Mouse (Mus musculus): Measurements from ENCODE around the gene Gm1673. TPM values are rescaled to one million over a fixed set of nuclear protein-coding genes. Genes with fewer than 3 reads are reported as not detected.

Gene Gm1673
- polyA plus RNA-seq, 1 experiment from 2014 or later: 61.2 TPM

DNA sequence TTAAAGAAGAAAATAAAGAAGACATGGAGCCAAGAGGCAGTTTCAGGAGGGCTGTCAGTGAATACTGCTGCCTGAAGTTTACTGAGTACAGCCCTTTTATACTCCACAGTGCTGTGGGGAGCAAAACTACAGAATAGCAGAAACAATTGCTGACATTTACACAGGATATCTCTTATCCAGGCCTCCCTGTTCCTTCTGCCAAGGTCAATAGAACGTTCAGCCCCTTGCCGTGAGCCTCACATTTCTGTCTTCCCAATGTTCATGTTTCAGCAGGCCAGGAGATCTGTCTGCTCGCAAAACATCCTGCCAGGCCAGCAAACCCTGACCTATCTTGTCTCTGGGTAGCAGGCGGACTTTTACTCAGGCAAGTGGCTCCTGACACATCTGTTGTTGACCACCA is 23.9 kb upstream of the Gm1673 start:
- no peak overlapping the region for H3K27ac ChIP-seq
- no peak overlapping the region for H3K4me3 ChIP-seq (replicated peaks)
- no peaks in the 10 kb centered on the region for H3K27me3 ChIP-seq (replicated peaks)
- H3K4me1 ChIP-seq (replicated peaks): no peaks in the 10 kb centered on the region
- 0 out of 2 replicates have a peak, but pooled peaks cover under 1% of the 10 kb centered on the region for H3K9me3 ChIP-seq
- H3K36me3 ChIP-seq: no peaks in the 10 kb centered on the region
- no peak overlapping the region for H3K9ac ChIP-seq
- ATAC-seq: no peak
- WGBS: 65% methylated on average over 4 of the region's 4 CpGs
- H3K4me2 ChIP-seq (replicated peaks): no peak overlapping the region

DNA sequence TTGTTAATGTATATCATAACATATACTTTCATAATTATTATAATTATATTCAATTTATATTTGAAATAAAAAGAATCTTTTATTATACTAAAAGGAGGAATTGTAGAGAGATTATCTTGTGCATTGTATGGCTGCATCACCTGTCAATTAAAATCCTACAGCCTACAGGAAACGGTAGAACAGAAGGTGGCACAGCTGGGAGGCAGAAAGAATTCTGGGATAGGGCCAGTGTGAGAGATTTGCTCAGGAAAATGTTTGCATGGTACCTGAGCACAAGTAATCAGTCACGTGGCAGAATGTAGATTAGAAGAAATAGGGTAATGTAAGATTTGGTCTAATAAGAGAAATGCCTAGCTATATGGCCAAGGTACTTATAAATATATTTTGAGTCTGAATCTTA is 8.5 kb upstream of the Gm1673 start:
- no peaks in the 10 kb centered on the region for H3K27me3 ChIP-seq (replicated peaks)
- ATAC-seq: no peak
- H3K9ac ChIP-seq: no peak overlapping the region
- 61% methylated on average over 2 of the region's 2 CpGs for WGBS
- H3K4me2 ChIP-seq (replicated peaks): no peak overlapping the region
- no peak overlapping the region for H3K4me3 ChIP-seq (replicated peaks)
- H3K4me1 ChIP-seq (replicated peaks): no peaks in the 10 kb centered on the region
- no peak overlapping the region for H3K27ac ChIP-seq
- H3K9me3 ChIP-seq: no peaks in the 10 kb centered on the region
- H3K36me3 ChIP-seq: no peaks in the 10 kb centered on the region

DNA sequence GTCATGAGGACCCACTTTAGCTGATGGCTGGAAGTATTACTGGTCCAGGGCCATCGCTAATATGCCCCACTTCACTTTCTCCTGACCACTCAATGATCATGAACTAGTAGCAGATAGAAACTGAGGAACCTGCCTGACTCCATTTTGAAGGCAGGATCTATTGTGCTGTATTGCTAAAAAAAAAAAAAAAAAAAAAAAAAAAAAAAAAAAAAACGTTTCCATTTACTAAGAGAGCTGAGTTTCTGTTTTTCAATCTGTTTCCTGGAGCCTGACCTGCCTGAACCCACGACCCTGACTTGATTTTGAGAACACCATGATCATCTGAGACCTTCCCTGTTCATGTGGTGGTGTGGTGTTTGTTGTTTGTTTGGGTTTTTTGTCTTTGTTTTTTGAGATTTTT is 7.0 kb upstream of the Gm1673 start:
- no peak overlapping the region for H3K27ac ChIP-seq
- H3K27me3 ChIP-seq (replicated peaks): no peaks in the 10 kb centered on the region
- no peak overlapping the region for H3K4me2 ChIP-seq (replicated peaks)
- H3K36me3 ChIP-seq: no peaks in the 10 kb centered on the region
- 39% methylated on average over 3 of the region's 3 CpGs for WGBS
- no peak overlapping the region for H3K9ac ChIP-seq
- no peaks in the 10 kb centered on the region for H3K9me3 ChIP-seq
- no peak overlapping the region for H3K4me3 ChIP-seq (replicated peaks)
- no peaks in the 10 kb centered on the region for H3K4me1 ChIP-seq (replicated peaks)
- no peak for ATAC-seq

DNA sequence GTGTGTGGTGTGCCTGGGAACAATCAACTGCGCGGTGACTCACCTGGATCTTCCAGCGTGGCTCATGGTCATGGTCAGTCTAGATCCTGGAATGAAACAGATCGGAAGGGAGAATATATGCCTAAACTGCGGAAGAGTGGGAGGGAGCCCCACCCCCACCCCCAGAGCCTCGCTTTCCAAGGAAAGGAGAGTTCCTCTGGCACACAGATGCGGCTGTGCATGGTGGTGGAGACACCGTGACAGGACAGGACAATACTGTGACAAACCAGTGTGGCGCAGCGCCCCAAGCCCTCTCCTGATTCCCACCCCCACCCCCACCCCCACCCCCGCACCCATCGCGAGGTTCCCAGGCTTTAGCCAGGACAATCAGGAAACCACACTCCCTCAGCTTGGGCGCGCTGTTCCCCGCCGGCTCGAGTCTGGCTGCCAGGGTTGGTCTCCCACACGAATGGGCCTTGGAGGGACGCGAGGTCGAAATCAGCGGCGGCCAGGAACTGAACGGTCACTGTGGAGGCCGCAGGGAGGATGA is 438 bp upstream of the Gm1673 start:
- no peaks in the 10 kb centered on the region for H3K9me3 ChIP-seq
- H3K4me3 ChIP-seq (replicated peaks): peak overlapping the region; percentile 85
- no peak overlapping the region for H3K27ac ChIP-seq
- peak overlapping the region; percentile 95 for H3K4me2 ChIP-seq (replicated peaks)
- H3K4me1 ChIP-seq (replicated peaks): peaks cover 11% of the 10 kb centered on the region
- H3K9ac ChIP-seq: peak overlapping the region; percentile 58
- H3K27me3 ChIP-seq (replicated peaks): no peaks in the 10 kb centered on the region; the same call in 1 of the 2 replicates
- peak; percentile 60 for ATAC-seq
- 3% methylated on average over 26 of the region's 26 CpGs for WGBS
- no peaks in the 10 kb centered on the region for H3K36me3 ChIP-seq

DNA sequence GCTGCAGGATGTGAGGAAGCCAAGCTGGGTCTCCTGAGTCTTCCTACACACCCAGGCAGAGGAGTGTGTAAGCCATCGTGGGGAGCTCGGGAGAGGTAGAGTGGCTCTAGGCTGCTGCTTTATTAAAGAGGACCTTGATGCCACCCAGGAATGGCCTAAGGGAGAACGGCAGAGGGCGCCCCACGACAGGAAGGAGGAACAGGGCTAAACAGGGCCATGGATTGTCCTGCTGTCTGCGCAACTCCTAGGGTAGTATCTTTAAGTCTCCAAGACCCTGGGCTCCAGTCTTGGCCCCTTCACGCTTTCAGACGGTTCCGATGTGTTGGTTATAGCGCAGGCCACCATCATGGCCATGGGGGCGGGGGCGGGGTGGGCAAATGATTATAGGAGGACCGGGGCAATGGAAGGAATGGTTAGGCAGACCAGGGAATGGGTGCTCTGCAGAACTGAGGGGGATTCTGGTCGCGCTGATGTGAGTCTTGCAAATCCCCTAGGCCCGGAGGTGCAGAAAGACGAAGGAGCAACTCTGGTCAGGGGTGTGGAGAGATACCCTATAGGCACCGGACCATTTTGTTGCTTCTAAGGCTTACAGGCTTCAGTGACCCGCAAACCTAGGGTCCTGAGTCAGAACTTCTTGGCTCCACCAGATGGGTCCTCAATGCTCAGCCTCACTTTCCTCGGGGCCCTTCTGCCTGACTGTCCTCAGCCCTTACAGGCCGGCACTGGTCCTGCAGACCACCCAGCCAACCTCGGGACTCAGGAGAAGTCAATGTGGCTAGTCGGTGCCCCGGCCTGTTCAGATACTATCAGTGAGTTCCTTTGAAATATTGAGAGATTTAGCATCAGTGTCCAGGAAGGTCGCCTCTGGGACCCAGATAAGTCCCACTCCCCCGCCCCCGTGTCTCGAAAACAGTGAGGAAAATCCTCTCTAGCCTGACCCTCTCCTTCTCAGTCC is 11.7 kb downstream of the Gm1673 start:
- Histone ChIP-seq H3K9ac (no peak overlapping the region), H3K4me2 (replicated peaks) (peak overlapping the region; percentile 100), H3K9me3 (no peaks in the 10 kb centered on the region), H3K27me3 (replicated peaks) (peaks cover 59% of the 10 kb centered on the region), H3K36me3 (no peaks in the 10 kb centered on the region), H3K4me1 (replicated peaks) (peaks cover 21% of the 10 kb centered on the region), H3K27ac (no peak overlapping the region), H3K4me3 (replicated peaks) (peak overlapping the region; percentile 63)
- ATAC-seq: no peak
- WGBS: 38% methylated on average over 28 of the region's 28 CpGs

DNA sequence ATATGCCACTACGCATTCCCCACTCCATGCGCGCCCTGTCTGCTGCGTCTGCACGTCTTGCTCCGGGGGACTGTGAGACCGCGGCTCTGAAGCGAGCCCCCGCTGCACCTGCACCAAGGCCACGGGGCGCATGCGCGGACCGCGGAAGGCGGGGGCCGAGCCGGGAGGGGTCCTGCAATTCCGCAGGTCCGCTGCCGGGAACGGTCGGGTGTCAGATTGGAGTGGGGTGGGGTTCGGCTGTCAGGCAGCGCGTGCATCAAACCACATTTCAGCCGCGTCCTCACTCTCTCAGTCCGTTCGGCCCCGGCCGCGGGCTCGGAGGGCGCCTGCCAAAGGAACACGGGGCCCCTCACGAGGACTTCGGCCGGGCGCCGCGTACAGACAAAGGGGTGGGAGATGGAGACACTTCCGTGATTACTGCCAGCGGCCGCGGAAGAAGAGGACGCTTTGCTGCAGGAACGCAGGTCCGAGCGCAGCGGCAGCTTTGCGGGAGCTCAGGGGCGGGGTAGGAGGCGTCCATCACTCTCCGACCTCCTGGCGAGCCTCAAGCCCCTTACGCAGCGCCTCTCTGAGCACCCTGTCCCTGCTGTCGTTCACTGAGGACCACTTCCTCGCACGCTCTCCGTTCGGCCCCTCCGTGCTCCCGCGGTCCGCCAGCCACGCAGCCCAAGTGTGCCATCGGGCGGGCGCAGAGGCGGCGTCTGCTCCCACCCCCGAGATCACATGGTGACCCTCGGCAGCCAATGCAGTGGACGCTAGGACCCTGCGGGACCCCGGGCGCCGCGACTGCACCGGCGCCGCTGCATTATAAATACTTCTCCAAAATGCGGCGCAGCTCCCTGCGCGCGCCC is 12.8 kb downstream of the Gm1673 start, which contains the start of gene Nat8l:
TSS of gene Nat8l (plus strand) at position 142 of the 851 bp plus-strand sequence.
- ATAC-seq: peak; percentile 76
- H3K9me3 ChIP-seq: no peaks in the 10 kb centered on the region
- WGBS: under 1% methylated on average over 90 of the region's 90 CpGs
- peaks cover 21% of the 10 kb centered on the region for H3K4me1 ChIP-seq (replicated peaks)
- H3K27me3 ChIP-seq (replicated peaks): peaks cover 59% of the 10 kb centered on the region
- no peaks in the 10 kb centered on the region for H3K36me3 ChIP-seq
- H3K4me3 ChIP-seq (replicated peaks): peak within 1 kb of the TSS; percentile 63
- 0 out of 2 replicates have a peak within 1 kb of the TSS, but pooled peaks have one; percentile 23 for H3K27ac ChIP-seq
- peak within 1 kb of the TSS; percentile 100 for H3K4me2 ChIP-seq (replicated peaks)
- peak within 1 kb of the TSS; percentile 52 for H3K9ac ChIP-seq

DNA sequence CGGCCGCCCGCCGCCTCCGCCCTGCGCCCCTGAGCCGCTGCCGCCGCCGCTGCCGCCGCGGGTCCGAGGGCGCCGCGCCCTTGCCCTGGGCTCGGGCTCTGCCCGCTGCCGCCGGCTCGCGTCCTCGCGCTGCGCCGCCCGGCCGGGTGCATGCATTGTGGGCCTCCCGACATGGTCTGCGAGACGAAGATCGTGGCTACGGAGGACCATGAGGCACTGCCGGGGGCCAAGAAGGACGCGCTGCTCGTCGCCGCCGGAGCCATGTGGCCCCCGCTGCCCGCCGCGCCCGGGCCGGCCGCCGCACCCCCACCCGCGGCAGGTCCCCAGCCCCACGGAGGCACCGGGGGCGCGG is 13.4 kb downstream of the Gm1673 start:
- H3K27me3 ChIP-seq (replicated peaks): peaks cover 59% of the 10 kb centered on the region
- no peaks in the 10 kb centered on the region for H3K9me3 ChIP-seq
- peak overlapping the region; percentile 63 for H3K4me3 ChIP-seq (replicated peaks)
- no peak overlapping the region for H3K27ac ChIP-seq
- peak overlapping the region; percentile 100 for H3K4me2 ChIP-seq (replicated peaks)
- peaks cover 21% of the 10 kb centered on the region for H3K4me1 ChIP-seq (replicated peaks)
- no peaks in the 10 kb centered on the region for H3K36me3 ChIP-seq
- under 1% methylated on average over 50 of the region's 55 CpGs for WGBS
- ATAC-seq: peak; percentile 46
- peak overlapping the region; percentile 52 for H3K9ac ChIP-seq

DNA sequence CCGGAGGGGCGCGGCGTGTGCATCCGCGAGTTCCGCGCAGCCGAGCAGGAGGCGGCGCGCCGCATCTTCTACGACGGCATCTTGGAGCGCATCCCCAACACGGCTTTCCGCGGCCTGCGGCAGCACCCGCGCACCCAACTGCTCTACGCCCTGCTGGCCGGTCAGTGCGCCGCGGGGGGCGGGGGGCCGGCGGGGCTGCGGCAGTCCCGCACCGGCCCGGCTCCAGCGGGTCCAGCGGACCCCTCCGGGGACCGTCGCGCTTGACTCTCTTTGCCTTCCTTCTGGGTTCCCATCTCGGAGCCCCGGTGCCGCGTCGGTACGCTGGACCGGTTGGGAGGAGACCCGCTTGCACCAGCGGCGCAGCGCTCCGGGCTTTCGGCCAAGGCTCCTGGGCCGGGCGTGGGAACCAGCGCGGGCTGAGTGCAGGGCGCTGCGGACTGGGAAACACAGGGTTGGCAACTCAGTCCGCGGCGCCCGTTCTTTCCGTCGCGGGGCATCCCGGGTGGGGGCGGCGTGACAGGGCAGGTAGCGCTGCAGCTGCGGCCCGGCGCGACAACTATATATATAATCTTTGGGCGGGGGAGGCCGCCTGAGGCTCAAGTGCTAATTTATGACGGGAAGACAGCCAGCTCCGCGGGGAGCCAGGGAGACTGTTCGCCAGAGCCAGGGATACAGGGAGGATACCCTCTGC is 14.0 kb downstream of the Gm1673 start:
- Histone ChIP-seq H3K4me3 (replicated peaks) (peak overlapping the region; percentile 63), H3K9me3 (no peaks in the 10 kb centered on the region), H3K27me3 (replicated peaks) (peaks cover 59% of the 10 kb centered on the region), H3K36me3 (no peaks in the 10 kb centered on the region), H3K4me1 (replicated peaks) (peaks cover 21% of the 10 kb centered on the region), H3K4me2 (replicated peaks) (peak overlapping the region; percentile 100), H3K27ac (no peak overlapping the region), H3K9ac (peak overlapping the region; percentile 52)
- WGBS: under 1% methylated on average over 80 of the region's 80 CpGs
- ATAC-seq: peak; percentile 46

DNA sequence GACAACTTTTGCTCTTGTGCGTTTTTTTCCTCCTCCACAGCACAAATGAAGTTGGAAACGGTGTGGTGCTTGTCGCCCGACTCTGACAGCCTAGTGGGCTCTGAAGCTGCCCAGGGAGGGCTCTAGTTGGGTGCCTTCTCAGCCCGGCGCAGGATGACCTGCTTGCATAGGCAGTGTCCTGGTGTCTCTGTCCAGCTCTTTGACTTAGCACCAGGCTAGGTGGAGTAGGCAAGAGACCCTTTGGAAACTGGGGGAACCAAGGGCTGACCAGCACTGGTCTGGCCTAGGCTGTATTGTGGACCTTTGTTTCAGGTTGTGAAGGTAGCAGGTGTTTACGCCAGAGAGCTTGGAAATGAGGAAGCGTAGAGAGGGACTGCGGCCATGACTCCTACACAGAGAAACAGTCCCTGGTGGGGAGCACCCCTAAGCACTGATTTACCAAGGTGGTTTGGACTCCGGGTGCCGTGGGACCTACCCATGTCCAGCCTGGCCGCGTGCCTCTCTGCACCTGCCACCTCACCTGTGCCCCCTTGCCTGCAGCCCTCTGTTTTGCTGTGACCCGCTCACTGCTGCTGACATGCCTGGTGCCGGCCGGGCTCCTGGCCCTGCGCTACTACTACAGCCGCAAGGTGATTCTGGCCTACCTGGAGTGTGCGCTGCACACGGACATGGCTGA is 14.7 kb downstream of the Gm1673 start:
- H3K4me3 ChIP-seq (replicated peaks): peak overlapping the region; percentile 63; the same call in 1 of the 2 replicates
- no peaks in the 10 kb centered on the region for H3K9me3 ChIP-seq
- peaks cover 21% of the 10 kb centered on the region for H3K4me1 ChIP-seq (replicated peaks)
- H3K27ac ChIP-seq: no peak overlapping the region
- no peak for ATAC-seq
- 71% methylated on average over 20 of the region's 20 CpGs for WGBS
- no peaks in the 10 kb centered on the region for H3K36me3 ChIP-seq
- H3K4me2 ChIP-seq (replicated peaks): peak overlapping the region; percentile 100
- no peak overlapping the region for H3K9ac ChIP-seq
- H3K27me3 ChIP-seq (replicated peaks): peaks cover 59% of the 10 kb centered on the region

DNA sequence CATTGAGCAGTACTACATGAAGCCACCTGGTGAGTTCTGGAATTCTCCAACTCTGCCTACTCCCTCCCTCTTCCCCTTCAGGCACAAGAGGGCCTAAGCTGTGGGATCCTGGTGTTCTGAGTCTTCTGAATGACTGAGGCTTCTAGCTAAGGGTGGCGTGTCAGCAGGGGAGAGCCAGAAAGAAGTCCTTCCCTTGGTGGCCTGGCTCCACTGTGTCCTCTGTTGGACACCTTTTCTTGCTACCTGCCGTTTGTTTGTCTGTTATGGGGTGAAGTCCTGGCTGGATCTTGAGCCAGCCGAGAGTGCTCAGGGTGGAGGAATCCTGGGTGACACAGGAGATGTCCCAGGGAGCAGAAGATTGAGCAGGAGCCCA is 15.3 kb downstream of the Gm1673 start:
- H3K4me2 ChIP-seq (replicated peaks): no peak overlapping the region
- H3K4me3 ChIP-seq (replicated peaks): no peak overlapping the region
- peaks cover 59% of the 10 kb centered on the region for H3K27me3 ChIP-seq (replicated peaks)
- no peaks in the 10 kb centered on the region for H3K9me3 ChIP-seq
- H3K27ac ChIP-seq: no peak overlapping the region
- no peaks in the 10 kb centered on the region for H3K36me3 ChIP-seq
- 80% methylated on average over 3 of the region's 3 CpGs for WGBS
- peaks cover 21% of the 10 kb centered on the region for H3K4me1 ChIP-seq (replicated peaks)
- no peak for ATAC-seq
- no peak overlapping the region for H3K9ac ChIP-seq

DNA sequence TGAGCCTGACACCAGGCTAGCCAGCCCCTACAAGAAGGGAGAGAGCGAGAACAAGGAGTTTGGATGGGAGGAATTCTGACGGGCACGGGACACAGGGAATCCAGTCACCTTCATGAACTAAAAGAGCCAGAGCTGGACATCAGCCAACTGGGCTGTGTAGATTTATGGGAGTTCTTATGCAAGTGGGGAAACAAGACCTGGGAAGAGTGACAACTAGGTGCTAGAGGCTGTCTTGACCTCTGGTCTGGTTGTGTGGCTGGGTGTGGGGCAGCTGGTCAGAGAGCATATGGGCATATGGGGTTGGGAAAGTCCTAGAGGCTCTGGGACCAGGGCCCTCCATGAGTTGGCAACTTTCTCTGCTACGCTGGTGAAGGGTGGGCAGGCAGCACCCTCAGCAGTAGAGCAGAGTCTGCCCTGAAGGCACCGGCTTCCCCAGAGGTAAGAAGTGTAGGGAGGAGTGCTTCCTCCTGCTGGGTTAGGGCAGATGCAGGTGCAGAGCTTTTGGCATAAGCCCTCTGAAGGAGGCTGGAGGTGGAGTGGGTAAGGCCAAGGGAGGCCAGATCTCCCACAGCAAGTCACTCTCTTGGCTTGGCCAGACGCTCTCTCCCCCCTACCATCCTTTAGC is 16.3 kb downstream of the Gm1673 start:
- Histone ChIP-seq H3K4me1 (replicated peaks) (peaks cover 21% of the 10 kb centered on the region), H3K4me3 (replicated peaks) (no peak overlapping the region), H3K27me3 (replicated peaks) (peaks cover 53% of the 10 kb centered on the region), H3K36me3 (no peaks in the 10 kb centered on the region), H3K4me2 (replicated peaks) (no peak overlapping the region), H3K9ac (no peak overlapping the region), H3K27ac (no peak overlapping the region), H3K9me3 (no peaks in the 10 kb centered on the region)
- no peak for ATAC-seq
- 82% methylated on average over 6 of the region's 6 CpGs for WGBS
